13 mouse cellular contexts compared by ENCODE assay signal in the genomic region with DNA sequence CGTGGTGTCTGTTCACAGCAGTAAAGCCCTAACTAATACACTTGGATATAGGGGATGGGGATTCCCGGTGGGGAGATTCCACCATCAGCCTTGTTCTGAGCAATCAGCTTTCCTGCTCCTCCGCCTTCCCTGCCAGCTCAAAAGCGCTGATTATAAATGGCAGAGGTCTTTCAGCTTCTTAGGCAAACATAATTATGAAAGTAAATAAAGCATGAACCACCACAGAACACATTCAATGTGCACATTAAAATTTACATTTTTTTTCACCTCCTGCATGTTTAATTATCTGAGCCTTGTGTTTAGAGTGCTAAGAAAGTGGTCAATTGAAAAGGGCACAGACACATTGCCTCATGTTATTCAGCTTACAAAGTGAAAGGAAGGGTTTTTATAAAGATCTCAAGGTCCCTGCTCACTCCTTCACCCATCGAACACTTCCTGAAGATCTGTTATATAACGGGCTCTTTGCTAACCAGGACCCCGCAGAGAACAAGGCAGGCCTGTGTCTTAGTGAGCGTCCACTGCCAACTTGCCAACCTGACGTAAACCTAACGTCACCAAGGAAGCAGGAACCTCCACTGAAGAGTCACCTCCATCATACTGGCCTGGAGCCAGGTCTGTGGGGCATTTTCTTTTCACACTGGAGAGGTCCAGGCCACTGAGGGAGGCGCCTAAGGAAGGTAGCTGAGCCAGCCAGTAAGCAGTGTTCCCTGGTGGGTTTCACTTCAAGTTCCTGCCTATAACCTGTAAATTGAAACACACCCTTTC.
DNase-seq lines count a peak whose midpoint lies in the region; ATAC-seq lines count a peak whose summit lies in the region.
"Had no signal": no experiment of that assay in that cellular context is flagged by ENCODE, and none has a peak within 500 bp of the region (broad histone marks: within the 10 kb centered on the region; RNA-seq: fewer than 3 reads in every experiment).

No protein-coding gene starts in this region.

- H3K9me3 ChIP-seq in lung, embryonic 15.5 days: no peaks in the 10 kb centered on the region
- no peaks in the 10 kb centered on the region for H3K9me3 ChIP-seq in hindbrain, embryonic 16.5 days (ENCODE audit: control insufficient read depth, low read length)
- H3K9me3 ChIP-seq in kidney, embryonic 16.5 days (ENCODE audit: low read length): no peaks in the 10 kb centered on the region
- H3K9me3 ChIP-seq: embryonic facial prominence, embryonic 13.5 days had no signal

- no peak overlapping the region for H3K9ac ChIP-seq in lung, embryonic 15.5 days
- H3K9ac ChIP-seq in hindbrain, embryonic 16.5 days (ENCODE audit: low read depth, low read length): no peak overlapping the region
- no peak overlapping the region for H3K9ac ChIP-seq in kidney, embryonic 16.5 days (replicated peaks; ENCODE audit: low read length)
- H3K9ac ChIP-seq: embryonic facial prominence, embryonic 13.5 days had no signal

- H3K4me1 ChIP-seq in lung, embryonic 15.5 days: no peaks in the 10 kb centered on the region
- peaks cover 6% of the 10 kb centered on the region for H3K4me1 ChIP-seq in hindbrain, embryonic 16.5 days (ENCODE audit: control insufficient read depth, insufficient read depth, low read depth, low read length)
- 0 out of 2 replicates have a peak, but pooled peaks cover 5% of the 10 kb centered on the region for H3K4me1 ChIP-seq in kidney, embryonic 16.5 days (ENCODE audit: insufficient read depth, low read length)

- DNase-seq in lung, postnatal 10 days: no peak
- DNase-seq in embryo, embryonic 10 days (ENCODE audit: low spot score): no peak
- DNase-seq: adrenal gland, adult 2 months; cerebellum, adult 11-12 months; gastrocnemius, postnatal 10 days; left cerebral cortex, postnatal 4 days had no signal

- 60% methylated on average over 11 of the region's 11 CpGs for WGBS in lung, embryonic 15.5 days
- WGBS in hindbrain, embryonic 16.5 days: 62% methylated on average over 11 of the region's 11 CpGs
- 81% methylated on average over 11 of the region's 11 CpGs for WGBS in kidney, embryonic 16.5 days

- no peak for ATAC-seq in lung, embryonic 15.5 days (ENCODE audit: borderline replicate concordance, extremely low read depth, low FRiP score, low TSS enrichment)
- peak; percentile 50 for ATAC-seq in common myeloid progenitor, adult 5-6 weeks (replicated peaks; ENCODE audit: low read depth, poor library complexity, severe bottlenecking)
- 0 out of 2 replicates have a peak, but pooled peaks have one; percentile 40 for ATAC-seq in hindbrain, embryonic 16.5 days
- peak; percentile 29; the same call in 1 of the 2 replicates for ATAC-seq in neutrophil, adult 5-6 weeks (ENCODE audit: extremely low read depth, insufficient number of reproducible peaks, low FRiP score, poor library complexity, severe bottlenecking)
- no peak for ATAC-seq in kidney, embryonic 16.5 days (ENCODE audit: low FRiP score, low TSS enrichment)

- no peaks in the 10 kb centered on the region for H3K27me3 ChIP-seq in lung, embryonic 15.5 days
- no peaks in the 10 kb centered on the region for H3K27me3 ChIP-seq in hindbrain, embryonic 16.5 days (replicated peaks; ENCODE audit: control insufficient read depth, insufficient read depth, low read length)
- H3K27me3 ChIP-seq in kidney, embryonic 16.5 days (ENCODE audit: insufficient read depth, low read length): no peaks in the 10 kb centered on the region
- H3K27me3 ChIP-seq: embryonic facial prominence, embryonic 13.5 days had no signal

- H3K36me3 ChIP-seq in lung, embryonic 15.5 days: no peaks in the 10 kb centered on the region
- no peaks in the 10 kb centered on the region for H3K36me3 ChIP-seq in hindbrain, embryonic 16.5 days (ENCODE audit: control insufficient read depth, insufficient read depth, low read length)
- no peaks in the 10 kb centered on the region for H3K36me3 ChIP-seq in kidney, embryonic 16.5 days (ENCODE audit: insufficient read depth, low read length)
- H3K36me3 ChIP-seq: embryonic facial prominence, embryonic 13.5 days had no signal

- 0 out of 2 replicates have a peak overlapping the region, but pooled peaks have one; percentile 30 for H3K27ac ChIP-seq in lung, embryonic 15.5 days
- no peak overlapping the region for H3K27ac ChIP-seq in hindbrain, embryonic 16.5 days (ENCODE audit: low read depth, low read length)
- H3K27ac ChIP-seq in kidney, embryonic 16.5 days (ENCODE audit: low read length): no peak overlapping the region
- H3K27ac ChIP-seq: embryonic facial prominence, embryonic 13.5 days; kidney, postnatal 0 days had no signal

- no peak overlapping the region for H3K4me3 ChIP-seq in lung, embryonic 15.5 days
- H3K4me3 ChIP-seq in hindbrain, embryonic 16.5 days (ENCODE audit: low read length): no peak overlapping the region
- H3K4me3 ChIP-seq in kidney, embryonic 16.5 days (ENCODE audit: low read length): no peak overlapping the region
- H3K4me3 ChIP-seq: embryonic facial prominence, embryonic 13.5 days had no signal

- no peak overlapping the region for H3K4me2 ChIP-seq in lung, embryonic 15.5 days
- H3K4me2 ChIP-seq in hindbrain, embryonic 16.5 days (ENCODE audit: low read length): no peak overlapping the region
- no peak overlapping the region for H3K4me2 ChIP-seq in kidney, embryonic 16.5 days (replicated peaks; ENCODE audit: low read depth, low read length)
- H3K4me2 ChIP-seq: embryonic facial prominence, embryonic 13.5 days had no signal

Comparison
In these comparisons a context has a peak if more than half of its experiments do, and no peak if none do; other contexts are left out.
1. ATAC-seq: peak in common myeloid progenitor, adult 5-6 weeks (single experiment), hindbrain, embryonic 16.5 days (single experiment) and neutrophil, adult 5-6 weeks (single experiment); none in lung, embryonic 15.5 days (single experiment) and kidney, embryonic 16.5 days (single experiment).